Mouse (Mus musculus): ENCODE data around the gene Adssl1.
A peak's percentile ranks its signal among the peaks of the same experiment; 100 is the strongest.

The Adssl1 gene

GRCm38 (mm10) chr12:112660576-112661326, 40.9 kb downstream of the Adssl1 start:
- peak; percentile 60 for DNase-seq

GRCm38 (mm10) chr12:112661327-112661605, 41.4 kb downstream of the Adssl1 start:
- no peak for DNase-seq

GRCm38 (mm10) chr12:112661851-112662250, 42.0 kb downstream of the Adssl1 start:
- DNase-seq: no peak

- no peak for DNase-seq
These were observed 43.5 kb downstream of the Adssl1 start for GRCm38 (mm10) chr12:112663303-112663702.

GRCm38 (mm10) chr12:112663716-112664115, 43.9 kb downstream of the Adssl1 start:
- no peak for DNase-seq

GRCm38 (mm10) chr12:112664124-112664523, 44.3 kb downstream of the Adssl1 start:
- no peak for DNase-seq

GRCm38 (mm10) chr12:112664656-112665055, 44.8 kb downstream of the Adssl1 start:
- DNase-seq: no peak

- peak; percentile 71 for DNase-seq
These were observed 45.6 kb downstream of the Adssl1 start for GRCm38 (mm10) chr12:112665445-112665844.

GRCm38 (mm10) chr12:112665881-112666544, 46.2 kb downstream of the Adssl1 start:
- no peak for DNase-seq

GRCm38 (mm10) chr12:112667619-112668297, 47.9 kb downstream of the Adssl1 start:
- DNase-seq: peak; percentile 40

- peak; percentile 33 for DNase-seq
These were observed 51.0 kb downstream of the Adssl1 start for GRCm38 (mm10) chr12:112670718-112671393.

- DNase-seq: no peak
These were observed 52.0 kb downstream of the Adssl1 start for GRCm38 (mm10) chr12:112671891-112672290.

GRCm38 (mm10) chr12:112672744-112673575, 53.1 kb downstream of the Adssl1 start:
- DNase-seq: peak; percentile 38

- DNase-seq: peak; percentile 73
These were observed 53.8 kb downstream of the Adssl1 start for GRCm38 (mm10) chr12:112673576-112674091.

GRCm38 (mm10) chr12:112674132-112675011, 54.5 kb downstream of the Adssl1 start, which contains the start of gene Akt1:
Gene Akt1 (minus strand): TSS chr12:112674884.
- DNase-seq: peak; percentile 77

GRCm38 (mm10) chr12:112675245-112676035, 55.6 kb downstream of the Adssl1 start:
- peak; percentile 88 for DNase-seq

GRCm38 (mm10) chr12:112677076-112677475, 57.2 kb downstream of the Adssl1 start:
- DNase-seq: peak; percentile 34

GRCm38 (mm10) chr12:112677943-112678554, 58.2 kb downstream of the Adssl1 start:
- no peak for DNase-seq

GRCm38 (mm10) chr12:112678555-112679026, 58.7 kb downstream of the Adssl1 start, which contains the start of gene Zbtb42:
Gene Zbtb42 (plus strand): TSS chr12:112678828.
- DNase-seq: peak; percentile 81
